Mouse (Mus musculus) natural killer cell, adult 2 months (primary cell): ENCODE data around the gene Elmsan1.
A peak's percentile ranks its signal among the peaks of the same experiment; 100 is the strongest.

Experiments
- DNase-seq, 2 experiments: peaks; one replicate each; pipeline ENCODE4 v3.0.0; 2022; ENCODE audit warnings: low spot score in 2 of 2

The Elmsan1 gene

GRCm38 (mm10) chr12:84151911-84152310 lies 66.8 kb downstream of the Elmsan1 start:
- DNase-seq, result no peak

GRCm38 (mm10) chr12:84150976-84151375 lies 67.7 kb downstream of the Elmsan1 start:
- no peak for DNase-seq

DNA sequence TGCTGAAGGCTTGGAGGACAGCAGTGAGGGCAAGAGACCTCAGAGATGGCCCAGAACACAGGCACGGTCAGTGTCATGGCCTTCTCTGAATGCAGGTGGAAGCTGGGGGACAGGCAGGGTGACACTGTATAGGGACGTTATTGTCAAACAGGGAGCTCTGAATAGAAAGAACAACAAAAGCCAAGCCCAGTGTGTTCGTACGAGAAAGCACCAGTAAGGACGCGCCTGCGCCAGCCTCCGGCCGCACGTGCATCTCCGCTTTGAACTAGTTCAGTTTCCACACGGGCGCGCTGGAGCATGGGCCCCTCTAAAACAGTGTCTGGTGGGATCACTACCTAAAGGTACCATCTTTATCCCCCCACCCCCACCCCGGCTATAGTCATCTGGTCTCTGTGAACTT lies 68.7 kb downstream of the Elmsan1 start:
- no peak for DNase-seq

- no peak for DNase-seq
These were observed 70.1 kb downstream of the Elmsan1 start for GRCm38 (mm10) chr12:84148622-84149012.

- DNase-seq, result peak; percentile 38 to 54
These were observed 70.6 kb downstream of the Elmsan1 start, which contains the start of gene Pnma1 for GRCm38 (mm10) chr12:84147954-84148621. Gene Pnma1 (minus strand): TSS chr12:84148489.

DNA sequence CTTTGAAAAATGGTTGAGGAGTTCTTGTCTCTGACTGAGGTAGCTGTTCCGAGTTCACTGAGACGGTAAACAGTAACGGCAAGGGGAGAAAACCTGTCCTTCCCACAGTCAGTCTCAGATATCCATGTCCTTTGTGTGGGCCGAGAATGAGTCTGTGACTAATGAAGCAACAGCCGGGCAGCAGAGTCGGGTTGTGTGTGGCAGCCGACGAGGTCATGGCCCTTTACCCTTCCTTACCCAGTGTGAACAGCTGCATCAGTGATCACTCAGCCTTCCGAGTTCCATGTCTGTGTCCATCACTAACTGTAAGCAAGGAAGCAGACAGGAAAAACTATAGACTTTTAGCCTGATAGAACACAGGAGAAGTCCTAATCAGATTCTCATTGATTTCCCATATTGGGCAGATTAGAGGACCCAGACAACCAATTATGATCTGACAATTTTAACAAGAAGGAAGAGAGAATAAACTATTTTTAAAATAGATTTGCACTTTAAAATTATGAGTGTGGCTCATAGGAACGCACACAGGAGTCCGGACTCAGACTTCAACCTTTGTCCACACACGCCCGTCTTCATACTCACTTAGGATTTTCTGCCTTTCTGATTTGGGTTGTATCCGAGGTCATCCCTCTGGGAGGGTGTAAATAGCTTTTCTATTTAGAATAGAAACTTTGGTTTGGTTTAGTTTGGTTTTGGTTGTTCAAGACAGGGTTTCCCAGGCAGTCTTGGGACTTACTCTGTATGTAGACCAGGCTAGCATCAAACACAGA lies 76.2 kb downstream of the Elmsan1 start:
- no peak for DNase-seq

GRCm38 (mm10) chr12:84141271-84141670 lies 77.4 kb downstream of the Elmsan1 start:
- no peak for DNase-seq

- DNase-seq, result no peak
These were observed 78.5 kb downstream of the Elmsan1 start for GRCm38 (mm10) chr12:84140135-84140534.

- DNase-seq, result no peak
These were observed 81.5 kb downstream of the Elmsan1 start for GRCm38 (mm10) chr12:84137131-84137530.

DNA sequence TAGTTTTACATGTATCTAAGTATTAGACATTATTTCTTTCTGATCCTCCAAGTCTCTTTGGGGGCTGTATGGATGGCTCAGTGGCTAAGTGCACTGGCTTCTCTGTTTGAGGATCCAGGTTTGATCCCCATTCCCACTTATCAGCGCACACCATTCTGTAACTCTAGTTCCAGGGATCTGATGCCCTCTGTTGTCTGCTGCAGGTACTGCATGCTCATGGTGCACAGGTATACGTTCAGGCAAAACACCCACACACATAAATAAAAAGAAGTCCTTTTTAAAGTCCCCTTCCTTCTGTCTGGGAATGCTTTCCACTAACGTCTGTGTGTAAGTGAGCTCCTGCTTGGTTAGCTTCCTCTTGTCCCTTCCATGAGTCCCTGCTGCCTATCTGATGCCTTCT lies 86.4 kb downstream of the Elmsan1 start:
- DNase-seq, result no peak

- DNase-seq, result no peak
These were observed 88.8 kb downstream of the Elmsan1 start for GRCm38 (mm10) chr12:84129931-84130330.

DNA sequence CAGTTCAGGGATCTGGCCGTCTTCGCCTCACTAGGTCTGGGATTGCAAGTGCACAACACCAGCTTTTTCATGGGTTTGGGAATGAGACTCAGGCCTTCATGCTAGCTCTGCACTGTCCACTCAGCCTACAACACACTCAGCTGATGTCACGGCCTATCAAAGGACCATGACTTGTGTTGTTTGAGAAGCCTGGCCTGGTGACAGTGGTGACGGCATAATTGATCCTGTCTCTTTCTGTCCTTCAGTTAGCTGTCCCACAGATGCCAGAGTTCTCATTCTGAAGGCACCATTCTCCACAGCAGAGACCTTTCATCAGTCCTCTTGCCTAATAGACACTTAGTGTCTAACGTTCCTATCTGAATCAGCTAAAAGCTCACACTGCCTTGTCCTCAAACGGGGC lies 90.1 kb downstream of the Elmsan1 start:
- no peak for DNase-seq

GRCm38 (mm10) chr12:84126899-84127298 lies 91.8 kb downstream of the Elmsan1 start:
- DNase-seq, result no peak

GRCm38 (mm10) chr12:84125892-84126291 lies 92.8 kb downstream of the Elmsan1 start:
- no peak for DNase-seq

- DNase-seq, result no peak
These were observed 99.1 kb downstream of the Elmsan1 start for GRCm38 (mm10) chr12:84119584-84119983.

GRCm38 (mm10) chr12:84114153-84114994 lies 104.3 kb downstream of the Elmsan1 start, which contains the start of gene Dnal1:
Gene Dnal1 (plus strand): TSS chr12:84114366.
- DNase-seq, result peak; percentile 61 to 70

DNA sequence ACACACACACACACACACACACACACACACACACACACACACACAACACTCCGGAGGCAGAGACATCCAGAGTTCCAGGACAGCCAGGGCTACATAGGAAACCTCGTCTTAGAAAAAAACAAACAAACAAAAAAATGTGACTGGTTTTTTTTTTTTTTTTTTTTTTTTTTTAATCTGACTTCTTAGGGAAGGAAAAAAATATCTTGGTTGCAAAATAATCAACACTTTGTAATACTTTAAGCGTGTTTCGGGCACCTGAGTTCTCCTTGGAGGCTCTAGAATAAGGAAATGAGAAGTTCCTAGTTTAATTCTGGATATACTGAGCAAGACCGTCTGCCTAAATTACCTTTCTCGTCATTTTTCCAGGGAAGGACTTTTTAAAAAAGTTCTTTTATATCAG lies 105.0 kb downstream of the Elmsan1 start:
- no peak for DNase-seq

DNA sequence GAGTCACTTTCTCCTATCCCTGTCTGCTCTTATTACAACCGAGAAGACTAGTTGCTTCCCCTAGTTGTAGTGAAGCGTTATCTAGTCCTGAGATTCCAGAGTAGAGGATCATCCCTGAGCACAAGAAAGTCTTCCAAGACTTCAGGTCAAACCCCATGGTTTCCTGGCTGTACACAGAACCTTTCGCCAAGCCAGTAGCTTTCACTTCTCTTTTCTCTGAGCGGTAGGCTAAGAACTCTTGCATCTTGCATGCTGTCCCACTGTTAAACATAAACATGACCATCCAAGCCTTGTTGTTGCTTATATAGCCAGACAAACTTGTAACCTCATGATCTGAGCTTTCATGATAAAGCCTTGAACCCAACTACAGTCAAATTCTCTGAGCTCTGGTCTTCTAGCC lies 107.9 kb downstream of the Elmsan1 start:
- no peak for DNase-seq

GRCm38 (mm10) chr12:84109924-84110323 lies 108.8 kb downstream of the Elmsan1 start:
- no peak for DNase-seq

GRCm38 (mm10) chr12:84107692-84108091 lies 111.0 kb downstream of the Elmsan1 start:
- DNase-seq, result peak in 1 of 2 experiments; percentile 8

DNA sequence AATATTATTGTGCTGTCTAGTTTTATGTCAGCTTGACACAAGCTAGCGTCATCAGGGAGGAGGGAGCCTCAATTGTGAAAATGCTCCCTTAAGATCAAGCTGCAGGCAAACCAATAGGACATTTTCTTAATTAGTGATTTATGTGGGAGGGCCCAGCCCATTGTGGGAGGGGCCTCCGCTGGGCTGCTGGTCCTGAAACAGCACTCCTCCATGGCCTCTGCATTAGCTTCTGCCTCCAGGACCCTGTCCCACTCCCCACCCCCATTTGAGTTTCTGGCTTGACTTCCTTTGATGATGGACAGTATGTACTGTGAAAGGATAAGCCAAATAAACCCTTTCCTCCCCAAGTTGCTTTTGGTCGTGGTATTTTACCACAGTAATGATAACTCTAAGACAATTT lies 111.7 kb downstream of the Elmsan1 start:
- DNase-seq, result no peak

GRCm38 (mm10) chr12:84101493-84101845 lies 117.2 kb downstream of the Elmsan1 start:
- no peak for DNase-seq
